Mouse (Mus musculus) forebrain, embryonic 11.5 days (tissue): Measurements from ENCODE around the gene Gm8369. TPM values are rescaled to one million over a fixed set of nuclear protein-coding genes. Genes with fewer than 3 reads are reported as not detected.
"Not testable (repeated sequence)": the region's sequence is repeated elsewhere in the genome, so short reads cannot be mapped to it uniquely, and the experiment has no call there.

Experiments used
- ATAC-seq: fragments of 200-750 bp; cut with Nextera tagmentation; replicated peaks from 2 replicates; pipeline ENCODE4 v1.8.0; 2017; ENCODE audit warnings: moderate TSS enrichment; ENCODE audit not compliant: low FRiP score
- DNase-seq: peaks from one replicate; pipeline ENCODE4 v3.0.0-alpha.2; 2017; ENCODE audit warnings: low spot score
- H3K27ac ChIP-seq: fragments of 300-500 bp; sonication (generic); 2 replicates; pipeline ENCODE4 v1.5.1; 2014; ENCODE audit warnings: low read depth, low read length
- H3K27me3 ChIP-seq: fragments of 300-500 bp; sonication (generic); 2 replicates; pipeline ENCODE4 v1.6.1; 2014; ENCODE audit warnings: mild to moderate bottlenecking, low read length, mixed read lengths; ENCODE audit not compliant: control insufficient read depth, insufficient read depth
- H3K36me3 ChIP-seq: fragments of 300-500 bp; sonication (generic); 2 replicates; pipeline ENCODE4 v1.6.1; 2014; ENCODE audit warnings: mild to moderate bottlenecking, low read length, moderate library complexity, mixed read lengths; ENCODE audit not compliant: control insufficient read depth, insufficient read depth
- H3K4me1 ChIP-seq: fragments of 300-500 bp; sonication (generic); replicated peaks from 2 replicates; pipeline ENCODE4 v1.6.1; 2014; ENCODE audit warnings: low read length, mixed read lengths; ENCODE audit not compliant: control insufficient read depth, insufficient read depth
- H3K4me2 ChIP-seq: fragments of 300-500 bp; sonication (generic); 2 replicates; pipeline ENCODE4 v1.6.1; 2014; ENCODE audit warnings: low read depth, mild to moderate bottlenecking, low read length, moderate library complexity, mixed read lengths; ENCODE audit not compliant: severe bottlenecking
- H3K4me3 ChIP-seq: fragments of 300-500 bp; sonication (generic); 2 replicates; pipeline ENCODE4 v1.5.1; 2014; ENCODE audit warnings: low read depth, low read length
- H3K9ac ChIP-seq: fragments of 300-500 bp; sonication (generic); 2 replicates; pipeline ENCODE4 v1.6.1; 2014; ENCODE audit warnings: low read length
- H3K9me3 ChIP-seq: fragments of 300-500 bp; sonication (generic); 2 replicates; pipeline ENCODE4 v1.6.1; 2016; ENCODE audit warnings: low read length, mixed read lengths; ENCODE audit not compliant: control insufficient read depth
- WGBS: fragments of 180-500 bp; shearing (Covaris S2); extraction: QIAGEN DNeasy Blood & Tissue Kit; methylation state at CpG from one replicate; pipeline ENCODE4 v1.1.7; 2014; 5-methylcytosine and 5-hydroxymethylcytosine counted together
- polyA plus RNA-seq: library from polyadenylated mRNA; unstranded; fragments of >200 nt; fragmentation: Nextera tagmentation; extraction: Ambion mirVana; gene quantifications from 2 replicates; pipeline ENCODE4 v1.2.1, GENCODE M21; 2014

Gm8369 gene
- polyA plus RNA-seq, 1 experiment from 2014 or later, result not detected

GRCm38 (mm10) chr19:11518356-11518755 is 32.6 kb downstream of the Gm8369 start:
- not testable (repeated sequence) for H3K27ac ChIP-seq, H3K4me1 ChIP-seq, ATAC-seq, H3K9me3 ChIP-seq, H3K27me3 ChIP-seq, H3K4me3 ChIP-seq, H3K4me2 ChIP-seq, DNase-seq, H3K9ac ChIP-seq, H3K36me3 ChIP-seq
- 91% methylated on average over 2 of the region's 2 CpGs for WGBS

- no peaks in the 10 kb centered on the region for H3K9me3 ChIP-seq
- no peak overlapping the region for H3K4me2 ChIP-seq
- H3K9ac ChIP-seq, result no peak overlapping the region
- no peak overlapping the region for H3K4me3 ChIP-seq
- ATAC-seq, result no peak
- no peaks in the 10 kb centered on the region for H3K4me1 ChIP-seq
- H3K36me3 ChIP-seq, result no peaks in the 10 kb centered on the region
- 87% methylated on average over 3 of the region's 3 CpGs for WGBS
- no peak overlapping the region for H3K27ac ChIP-seq
- H3K27me3 ChIP-seq, result no peaks in the 10 kb centered on the region
- no peak for DNase-seq
Measured at GRCm38 (mm10) chr19:11520146-11520545, 34.4 kb downstream of the Gm8369 start.

GRCm38 (mm10) chr19:11533421-11533820 is 47.7 kb downstream of the Gm8369 start:
- Histone ChIP-seq H3K9ac (no peak overlapping the region), H3K27me3 (no peaks in the 10 kb centered on the region), H3K27ac (no peak overlapping the region), H3K4me2 (no peak overlapping the region), H3K36me3 (no peaks in the 10 kb centered on the region), H3K9me3 (no peaks in the 10 kb centered on the region), H3K4me1 (no peaks in the 10 kb centered on the region), H3K4me3 (no peak overlapping the region)
- DNase-seq, result no peak
- no peak for ATAC-seq
- WGBS, result 87% methylated on average over 1 of the region's 1 CpGs

DNA sequence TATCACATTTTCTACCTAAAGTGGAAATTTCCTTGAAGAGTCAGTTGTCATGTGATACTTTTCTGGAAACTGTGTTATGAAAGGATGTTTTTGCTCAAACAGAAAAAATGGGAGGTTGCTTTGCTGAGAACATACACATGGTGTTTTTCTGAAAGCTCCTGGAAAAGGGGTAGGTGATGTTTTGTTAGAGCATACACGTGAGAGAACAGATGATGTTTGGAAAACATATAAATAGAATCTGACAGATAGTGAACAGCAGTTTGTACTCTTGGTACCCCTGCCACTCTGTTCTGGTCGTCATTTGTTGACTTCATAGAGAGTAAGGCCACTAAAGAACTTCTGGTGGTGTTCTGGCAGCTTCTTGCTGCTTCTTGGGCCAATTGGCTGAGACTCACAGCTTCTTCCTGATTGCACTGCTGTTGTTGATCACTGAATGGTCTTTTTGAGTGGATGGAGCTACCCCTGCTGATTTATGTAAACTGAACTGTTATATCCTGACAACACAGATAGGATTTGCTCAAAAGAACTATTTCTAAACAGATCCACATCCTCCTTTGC is 48.2 kb downstream of the Gm8369 start:
- WGBS, result 67% methylated on average over 2 of the region's 2 CpGs
- DNase-seq, result no peak
- H3K36me3 ChIP-seq, result no peaks in the 10 kb centered on the region

GRCm38 (mm10) chr19:11536593-11536992 is 50.9 kb downstream of the Gm8369 start, which contains the start of gene Ms4a4d:
Ms4a4d (plus strand) TSS chr19:11536801.
- Histone ChIP-seq H3K4me3 (no peak within 1 kb of the TSS), H3K27ac (no peak within 1 kb of the TSS), H3K9ac (no peak within 1 kb of the TSS), H3K27me3 (no peaks in the 10 kb centered on the region), H3K36me3 (no peaks in the 10 kb centered on the region), H3K4me1 (no peaks in the 10 kb centered on the region), H3K9me3 (no peaks in the 10 kb centered on the region), H3K4me2 (no peak within 1 kb of the TSS)
- WGBS, result 3% methylated on average over 7 of the region's 7 CpGs
- DNase-seq (no peak), ATAC-seq (no peak)

More for the DNA sequence above, 48.2 kb downstream of the Gm8369 start:
- no peak overlapping the region for H3K4me2 ChIP-seq
- no peaks in the 10 kb centered on the region for H3K27me3 ChIP-seq
- H3K9ac ChIP-seq, result no peak overlapping the region
- H3K27ac ChIP-seq, result no peak overlapping the region
- no peak for ATAC-seq
- no peaks in the 10 kb centered on the region for H3K4me1 ChIP-seq
- H3K4me3 ChIP-seq, result no peak overlapping the region
- no peaks in the 10 kb centered on the region for H3K9me3 ChIP-seq

GRCm38 (mm10) chr19:11537336-11537735 is 51.6 kb downstream of the Gm8369 start:
- 27% methylated on average over 2 of the region's 2 CpGs for WGBS
- Histone ChIP-seq H3K4me1 (no peaks in the 10 kb centered on the region), H3K4me2 (no peak overlapping the region), H3K4me3 (no peak overlapping the region), H3K27me3 (no peaks in the 10 kb centered on the region), H3K36me3 (no peaks in the 10 kb centered on the region), H3K27ac (no peak overlapping the region), H3K9ac (no peak overlapping the region), H3K9me3 (no peaks in the 10 kb centered on the region)
- DNase-seq (peak; percentile 50), ATAC-seq (peak; percentile 53; the same call in 1 of the 2 replicates)

DNA sequence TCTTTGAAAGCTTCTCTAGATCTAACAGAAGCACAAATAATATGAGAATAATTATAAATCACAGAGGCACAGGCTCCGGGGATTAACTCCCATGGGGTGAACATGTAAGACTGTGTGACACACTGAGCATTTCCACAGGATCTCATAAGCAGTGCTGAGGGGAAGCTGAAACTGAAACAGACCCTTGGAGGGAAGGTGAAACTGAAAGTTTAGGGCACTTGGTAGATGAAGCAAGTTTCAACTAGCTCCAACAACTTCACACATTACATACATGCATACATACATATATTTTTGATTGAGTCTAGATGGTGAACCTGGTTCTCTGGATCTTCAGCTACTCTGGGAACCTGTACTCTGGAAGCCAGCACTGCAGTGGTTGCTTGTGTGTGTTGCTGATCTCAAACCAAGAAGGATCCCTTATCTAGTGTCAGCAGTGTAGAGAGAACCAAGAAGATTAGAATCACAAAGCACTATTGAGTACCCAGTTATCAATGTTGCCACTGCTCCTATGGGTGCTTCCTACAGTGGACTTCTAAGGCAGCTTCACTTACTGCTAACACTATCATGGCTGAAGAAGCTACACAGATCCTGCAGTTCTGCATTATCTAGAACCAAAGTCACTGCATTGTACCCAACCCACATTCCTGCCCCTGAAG is 54.6 kb downstream of the Gm8369 start:
- not testable (repeated sequence) for H3K27me3 ChIP-seq, H3K4me2 ChIP-seq, H3K9me3 ChIP-seq, H3K36me3 ChIP-seq, H3K4me3 ChIP-seq, DNase-seq, H3K27ac ChIP-seq, H3K4me1 ChIP-seq, ATAC-seq, H3K9ac ChIP-seq
- 95% methylated on average over 1 of the region's 1 CpGs for WGBS

DNA sequence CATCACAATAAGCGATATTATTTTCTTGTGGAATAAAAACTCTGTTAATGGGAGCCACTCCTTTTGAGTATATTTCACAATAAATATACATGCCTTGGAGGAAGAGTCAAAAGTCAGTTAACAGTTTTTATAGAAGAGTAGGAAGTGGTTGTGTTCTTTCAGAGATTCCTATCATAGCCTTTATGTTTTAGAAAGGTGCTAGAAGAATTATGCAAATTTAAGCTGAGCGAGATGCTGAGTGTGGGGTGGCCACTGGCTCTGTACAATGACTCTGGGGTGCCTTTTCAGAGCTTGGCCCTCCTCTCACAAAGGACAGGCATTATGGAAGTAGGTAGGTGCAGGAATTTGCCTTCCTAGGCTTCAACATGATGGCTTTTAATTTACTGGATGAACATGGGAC is 58.6 kb downstream of the Gm8369 start:
- WGBS, result 93% methylated on average over 2 of the region's 2 CpGs
- H3K27ac ChIP-seq, DNase-seq, H3K36me3 ChIP-seq, H3K9me3 ChIP-seq, H3K9ac ChIP-seq, H3K4me3 ChIP-seq, H3K27me3 ChIP-seq, ATAC-seq, H3K4me1 ChIP-seq, H3K4me2 ChIP-seq: not testable (repeated sequence)

GRCm38 (mm10) chr19:11547911-11548310 is 62.2 kb downstream of the Gm8369 start:
- no peak for DNase-seq
- Histone ChIP-seq H3K4me1 (no peaks in the 10 kb centered on the region), H3K27me3 (no peaks in the 10 kb centered on the region), H3K27ac (no peak overlapping the region), H3K9ac (no peak overlapping the region), H3K9me3 (no peaks in the 10 kb centered on the region), H3K36me3 (no peaks in the 10 kb centered on the region), H3K4me2 (no peak overlapping the region), H3K4me3 (no peak overlapping the region)
- ATAC-seq, result no peak
